Mouse (Mus musculus) kidney, adult 2 months (tissue): ENCODE measurements around the gene Ces1b. TPM values are rescaled to one million over a fixed set of nuclear protein-coding genes. Genes with fewer than 3 reads are reported as not detected.

Experiments
- DNase-seq: peaks from one replicate; pipeline ENCODE4 v3.0.0; 2021
- H3K27ac ChIP-seq: fragments of 200-500 bp; 2 replicates; pipeline ENCODE4 v1.5.1; 2012; ENCODE audit warnings: low read depth, low read length, control low read depth, inconsistent platforms; ENCODE audit not compliant: insufficient read depth
- H3K27me3 ChIP-seq: fragments of 200-500 bp; replicated peaks from 2 replicates; pipeline ENCODE4 v1.6.1; 2012; ENCODE audit warnings: mild to moderate bottlenecking, moderate library complexity, low read length, inconsistent platforms; ENCODE audit not compliant: control insufficient read depth, insufficient read depth
- H3K36me3 ChIP-seq: fragments of 200-500 bp; 2 replicates; pipeline ENCODE4 v1.6.1; 2012; ENCODE audit warnings: mild to moderate bottlenecking, moderate library complexity, low read length, inconsistent platforms; ENCODE audit not compliant: control insufficient read depth, insufficient read depth
- H3K4me1 ChIP-seq: fragments of 200-500 bp; 2 replicates; pipeline ENCODE4 v1.6.1; 2011; ENCODE audit warnings: low read length; ENCODE audit not compliant: control insufficient read depth, insufficient read depth
- H3K4me3 ChIP-seq: fragments of 200-500 bp; 2 replicates; pipeline ENCODE4 v1.5.1; 2011; ENCODE audit warnings: mild to moderate bottlenecking, low read depth, low read length, control low read depth; ENCODE audit not compliant: insufficient read depth
- CTCF ChIP-seq: fragments of 200-500 bp; conservative IDR thresholded peaks from 2 replicates; pipeline ENCODE4 v1.5.1; 2011; ENCODE audit warnings: low read depth, mild to moderate bottlenecking, control low read depth, low read length, moderate library complexity, mixed read lengths; ENCODE audit not compliant: insufficient read depth, insufficient read length
- POLR2A ChIP-seq: fragments of 200-500 bp; IDR thresholded peaks from one replicate; pipeline ENCODE4 v1.6.1; 2011; ENCODE audit warnings: low read depth, low read length, control low read depth
- WGBS: fragments of 180-500 bp; shearing (Covaris S2); methylation state at CpG from one replicate; pipeline ENCODE4 v1.1.7; 2018; 5-methylcytosine and 5-hydroxymethylcytosine counted together
- polyA plus RNA-seq: library from polyadenylated mRNA; depleted of rRNA; stranded (reverse); fragments of >200 nt; gene quantifications from 2 replicates; pipeline ENCODE4 v1.2.3, GENCODE M21; 2012; rRNA removed

Gene Ces1b
- polyA plus RNA-seq, 1 experiment = not detected

DNA sequence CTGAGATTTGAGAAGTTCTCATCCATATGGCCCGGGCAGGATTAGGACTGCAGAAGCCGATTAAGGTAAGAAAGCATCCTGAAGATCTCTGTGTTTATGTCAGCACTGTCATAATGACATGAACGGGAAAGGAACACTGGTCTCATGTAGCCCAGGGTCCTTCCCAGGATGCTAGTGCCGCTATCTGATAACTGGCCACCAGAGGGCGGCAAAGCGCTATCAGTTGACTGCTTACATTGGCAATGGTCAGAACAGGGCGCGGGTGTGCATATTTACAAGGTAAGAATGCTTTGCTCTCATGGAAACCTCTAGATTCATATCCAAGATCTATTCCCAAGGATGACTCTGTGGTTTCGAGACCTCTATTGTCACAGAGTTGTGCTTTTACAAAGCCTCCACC is 68.4 kb downstream of the Ces1b start:
- H3K27me3 ChIP-seq = no peaks in the 10 kb centered on the region; the same call in 1 of the 2 replicates
- no peaks in the 10 kb centered on the region for H3K36me3 ChIP-seq
- peak; percentile 76 for DNase-seq
- no peak overlapping the region for H3K4me3 ChIP-seq
- peak; percentile 95 for TF ChIP-seq CTCF
- TF ChIP-seq POLR2A = no peak
- 7% methylated on average over 9 of the region's 9 CpGs for WGBS
- no peak overlapping the region for H3K27ac ChIP-seq
- H3K4me1 ChIP-seq = no peaks in the 10 kb centered on the region

DNA sequence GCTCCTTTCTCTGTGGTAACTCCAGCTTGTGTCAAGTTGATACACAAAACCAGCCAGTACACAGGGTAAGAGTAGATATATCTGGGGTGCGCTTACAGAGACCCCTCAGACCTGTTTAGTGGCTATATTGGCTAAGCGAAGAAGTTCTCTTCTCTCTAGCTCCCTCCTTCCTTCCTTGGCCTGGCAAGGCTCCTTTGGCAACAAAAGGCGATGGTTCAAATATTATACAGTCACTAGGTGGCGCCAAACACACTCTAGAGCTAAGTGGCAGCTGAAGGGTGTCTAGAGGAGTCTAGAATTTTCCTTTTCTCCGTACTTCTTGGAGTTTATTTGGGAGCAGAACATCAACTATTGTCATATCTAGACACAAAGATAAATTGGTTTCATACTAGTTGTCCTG is 69.5 kb downstream of the Ces1b start:
- Histone ChIP-seq H3K27me3 (no peaks in the 10 kb centered on the region; the same call in 1 of the 2 replicates), H3K27ac (no peak overlapping the region), H3K4me3 (no peak overlapping the region), H3K4me1 (no peaks in the 10 kb centered on the region), H3K36me3 (no peaks in the 10 kb centered on the region)
- WGBS = 19% methylated on average over 5 of the region's 5 CpGs
- no peak for TF ChIP-seq POLR2A
- peak; percentile 57 for TF ChIP-seq CTCF
- peak; percentile 51 for DNase-seq

Other genes with a start within 250 kb of the Ces1b start
- gene Lpcat2, start 224.7 kb downstream of the Ces1b start, polyA plus RNA-seq = 1.0 and 1.5 TPM in 2 replicates
- 0.16 TPM in 1 of 2 replicates, not detected in the other for gene Capns2, start 178.6 kb downstream of the Ces1b start, polyA plus RNA-seq
- gene Slc6a2, start 119.9 kb downstream of the Ces1b start, polyA plus RNA-seq = 0.99 and 3.4 TPM in 2 replicates
- not detected in 2 replicates for gene Ces1a, start 31.8 kb downstream of the Ces1b start, polyA plus RNA-seq
- 0.22 and 0.39 TPM in 2 replicates for gene Ces1c, start 51.3 kb upstream of the Ces1b start, polyA plus RNA-seq
- 590 and 687 TPM in 2 replicates for gene Ces1d, start 117.8 kb upstream of the Ces1b start, polyA plus RNA-seq
- 68.2 and 73.0 TPM in 2 replicates for gene Ces1e, start 149.6 kb upstream of the Ces1b start, polyA plus RNA-seq
- gene Ces1f, start 199.7 kb upstream of the Ces1b start, polyA plus RNA-seq = 61.3 and 72.3 TPM in 2 replicates